Mouse (Mus musculus) cerebellum, adult 11 months (tissue): Measurements from ENCODE around the gene Setx.

Experiments
- DNase-seq: peaks from one replicate; pipeline ENCODE4 v3.0.0; 2022

Setx gene

GRCm38 (mm10) chr2:29218831-29219230 is 94.8 kb downstream of the Setx start:
- DNase-seq: no peak

GRCm38 (mm10) chr2:29222302-29222701 is 98.3 kb downstream of the Setx start:
- DNase-seq: no peak

- no peak for DNase-seq
Observed at GRCm38 (mm10) chr2:29223591-29224262, 99.7 kb downstream of the Setx start.

- no peak for DNase-seq
Observed at GRCm38 (mm10) chr2:29226671-29227070, 102.7 kb downstream of the Setx start.

- no peak for DNase-seq
Observed at GRCm38 (mm10) chr2:29230191-29230835, 106.3 kb downstream of the Setx start.
